Comparison of ENCODE assay signal across 10 mouse cellular contexts in the genomic region with DNA sequence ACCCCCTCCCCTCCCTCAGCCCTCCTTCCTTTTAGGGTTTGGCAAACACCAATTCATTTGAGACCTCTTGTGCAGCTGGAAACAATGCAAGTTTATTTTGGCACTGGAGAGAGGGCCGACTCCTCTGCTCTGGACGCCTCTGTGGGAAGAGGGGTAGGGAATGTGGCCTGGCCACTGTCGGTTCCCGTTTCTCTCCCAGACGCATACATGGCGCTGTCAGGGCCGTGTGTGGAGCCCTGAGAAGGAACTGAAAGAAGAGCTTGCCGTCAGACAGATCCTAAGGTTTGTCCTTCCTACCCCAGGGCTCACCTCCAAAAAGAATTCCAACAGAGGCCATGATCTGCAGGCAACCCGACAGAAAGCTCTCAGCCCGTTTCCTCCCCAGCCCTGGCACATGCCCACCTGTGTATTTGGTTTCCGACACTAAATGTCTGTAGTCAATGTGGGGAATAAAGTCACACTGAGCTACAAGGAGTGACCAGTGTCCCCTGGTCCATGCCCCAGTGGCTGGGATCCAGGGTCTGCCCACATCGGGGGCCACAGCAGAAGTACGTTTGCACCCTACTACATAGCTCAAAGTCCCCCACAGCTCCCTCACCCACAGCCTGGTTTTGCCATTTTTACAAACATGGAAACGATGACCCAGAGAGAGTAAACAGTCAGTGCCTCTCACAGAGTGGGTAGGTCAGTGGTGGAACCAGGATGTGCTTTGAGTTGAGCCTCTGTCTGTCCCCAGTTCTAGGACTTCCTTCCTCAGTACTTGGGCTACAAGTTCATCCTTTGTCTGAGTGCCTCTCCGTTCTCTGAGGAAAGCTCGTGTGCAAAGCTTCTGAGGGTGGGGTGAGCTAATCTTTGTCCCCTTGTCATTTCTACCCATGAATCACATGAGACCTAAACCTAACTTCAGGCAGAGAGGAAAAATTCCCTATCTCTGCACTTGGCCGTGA.
DNase-seq lines count a peak whose midpoint lies in the region; ATAC-seq and TF ChIP-seq lines count a peak whose summit lies in the region.
"Had no signal": no experiment of that assay in that cellular context is flagged by ENCODE, and none has a peak within 500 bp of the region (broad histone marks: within the 10 kb centered on the region; RNA-seq: fewer than 3 reads in every experiment).

No protein-coding gene starts in this region.

- H3K4me1 ChIP-seq in lung, adult 2 months (ENCODE audit: control insufficient read depth, insufficient read depth, low read length): peaks cover 8% of the 10 kb centered on the region
- peaks cover 54% of the 10 kb centered on the region for H3K4me1 ChIP-seq in heart, embryonic 13.5 days
- H3K4me1 ChIP-seq in stomach, postnatal 0 days (replicated peaks; ENCODE audit: control insufficient read depth, insufficient read depth): peaks cover 8% of the 10 kb centered on the region; the same call in 1 of the 2 replicates
- peaks cover 12% of the 10 kb centered on the region for H3K4me1 ChIP-seq in midbrain, embryonic 13.5 days (replicated peaks)
- H3K4me1 ChIP-seq in forebrain, embryonic 14.5 days (ENCODE audit: control insufficient read depth, insufficient read depth, low read length): no peaks in the 10 kb centered on the region

- 0 out of 2 replicates have a peak overlapping the region, but pooled peaks have one; percentile 1 for H3K4me2 ChIP-seq in heart, embryonic 13.5 days
- no peak overlapping the region; the same call in 1 of the 2 replicates for H3K4me2 ChIP-seq in stomach, postnatal 0 days (replicated peaks; ENCODE audit: low read depth)
- no peak overlapping the region for H3K4me2 ChIP-seq in midbrain, embryonic 13.5 days (replicated peaks)
- H3K4me2 ChIP-seq in forebrain, embryonic 14.5 days (ENCODE audit: low read length): no peak overlapping the region

- no peak for TF ChIP-seq EP300 in stomach, postnatal 0 days (optimal IDR thresholded peaks at IDR 0.05)

- H3K36me3 ChIP-seq in heart, embryonic 13.5 days: no peaks in the 10 kb centered on the region
- H3K36me3 ChIP-seq in stomach, postnatal 0 days (ENCODE audit: control insufficient read depth, insufficient read depth, low read length): no peaks in the 10 kb centered on the region
- H3K36me3 ChIP-seq in midbrain, embryonic 13.5 days: no peaks in the 10 kb centered on the region
- H3K36me3 ChIP-seq in forebrain, embryonic 14.5 days (ENCODE audit: control insufficient read depth, insufficient read depth, low read length): no peaks in the 10 kb centered on the region

- peak; percentile 32 to 46 for DNase-seq in lung, adult 18-20 months
- DNase-seq in lung, adult 2 months: no peak
- DNase-seq in kidney, postnatal 14 days: peak; percentile 61
- DNase-seq in stomach, postnatal 0 days (ENCODE audit: low spot score): no peak
- no peak for DNase-seq in layer of hippocampus, postnatal 36 days
- no peak for DNase-seq in forebrain, embryonic 14.5 days (ENCODE audit: low spot score)
- DNase-seq: spleen, adult 18-20 months had no signal

- TF ChIP-seq CTCF in lung, adult 2 months (IDR thresholded peaks at IDR 0.05; ENCODE audit: insufficient read depth, low read length): no peak
- TF ChIP-seq CTCF in stomach, postnatal 0 days (IDR thresholded peaks at IDR 0.05; ENCODE audit: low read depth): no peak

- H3K27ac ChIP-seq in heart, embryonic 13.5 days (replicated peaks): peak overlapping the region; percentile 69
- peak overlapping the region; percentile 3; the same call in 1 of the 2 replicates for H3K27ac ChIP-seq in stomach, postnatal 0 days (replicated peaks)
- no peak overlapping the region for H3K27ac ChIP-seq in midbrain, embryonic 13.5 days
- no peak overlapping the region for H3K27ac ChIP-seq in forebrain, embryonic 14.5 days (ENCODE audit: low read depth, low read length)

- H3K9ac ChIP-seq in heart, embryonic 13.5 days: peak overlapping the region; percentile 20; the same call in 1 of the 2 replicates
- peak overlapping the region; percentile 18; the same call in 1 of the 2 replicates for H3K9ac ChIP-seq in stomach, postnatal 0 days (ENCODE audit: low read length)
- H3K9ac ChIP-seq in midbrain, embryonic 13.5 days (replicated peaks): no peak overlapping the region
- H3K9ac ChIP-seq in forebrain, embryonic 14.5 days (ENCODE audit: low read length): no peak overlapping the region

- no peak for ATAC-seq in heart, embryonic 13.5 days (ENCODE audit: extremely low read depth, insufficient number of reproducible peaks, low FRiP score, low TSS enrichment)
- ATAC-seq in stomach, postnatal 0 days (ENCODE audit: low FRiP score, low TSS enrichment): no peak
- ATAC-seq in midbrain, embryonic 13.5 days: no peak
- no peak for ATAC-seq in forebrain, embryonic 14.5 days
- ATAC-seq: hindbrain, embryonic 16.5 days had no signal

- WGBS in lung, adult 2 months: 35% methylated on average over 17 of the region's 17 CpGs
- 46% methylated on average over 17 of the region's 17 CpGs for WGBS in heart, embryonic 13.5 days
- WGBS in stomach, postnatal 0 days: 42% methylated on average over 17 of the region's 17 CpGs
- WGBS in midbrain, embryonic 13.5 days: 80% methylated on average over 17 of the region's 17 CpGs
- 82% methylated on average over 17 of the region's 17 CpGs for WGBS in forebrain, embryonic 14.5 days

- peaks cover 8% of the 10 kb centered on the region; the same call in 1 of the 2 replicates for H3K9me3 ChIP-seq in heart, embryonic 13.5 days
- 0 out of 2 replicates have a peak, but pooled peaks cover 4% of the 10 kb centered on the region for H3K9me3 ChIP-seq in stomach, postnatal 0 days (ENCODE audit: control insufficient read depth, low read length)
- peaks cover 10% of the 10 kb centered on the region; the same call in 1 of the 2 replicates for H3K9me3 ChIP-seq in midbrain, embryonic 13.5 days
- H3K9me3 ChIP-seq in forebrain, embryonic 14.5 days (replicated peaks; ENCODE audit: control insufficient read depth, low read length): no peaks in the 10 kb centered on the region

- no peak overlapping the region for H3K4me3 ChIP-seq in lung, adult 2 months (replicated peaks; ENCODE audit: extremely low read depth, low read depth, low read length)
- no peak overlapping the region for H3K4me3 ChIP-seq in heart, embryonic 13.5 days
- no peak overlapping the region for H3K4me3 ChIP-seq in stomach, postnatal 0 days (ENCODE audit: low read depth, low read length)
- H3K4me3 ChIP-seq in midbrain, embryonic 13.5 days (replicated peaks): no peak overlapping the region
- no peak overlapping the region for H3K4me3 ChIP-seq in forebrain, embryonic 14.5 days (ENCODE audit: low read depth, low read length)

- H3K27me3 ChIP-seq in heart, embryonic 13.5 days (replicated peaks): no peaks in the 10 kb centered on the region
- H3K27me3 ChIP-seq in stomach, postnatal 0 days (ENCODE audit: control insufficient read depth, insufficient read depth, low read length): no peaks in the 10 kb centered on the region
- no peaks in the 10 kb centered on the region for H3K27me3 ChIP-seq in midbrain, embryonic 13.5 days
- H3K27me3 ChIP-seq in forebrain, embryonic 14.5 days (replicated peaks; ENCODE audit: control insufficient read depth, insufficient read depth, low read length): no peaks in the 10 kb centered on the region

- no peak for TF ChIP-seq POLR2A in lung, adult 2 months (IDR thresholded peaks at IDR 0.05; ENCODE audit: borderline replicate concordance, extremely low read depth, low read depth, low read length)

Comparison
In these comparisons a context has a peak if more than half of its experiments do, and no peak if none do; other contexts are left out.
1. DNase-seq: peak in lung, adult 18-20 months (2 of 2) and kidney, postnatal 14 days (single experiment); none in lung, adult 2 months (single experiment), stomach, postnatal 0 days (single experiment), layer of hippocampus, postnatal 36 days (0 of 2) and forebrain, embryonic 14.5 days (single experiment).
2. H3K27ac ChIP-seq: peak in heart, embryonic 13.5 days (single experiment) and stomach, postnatal 0 days (single experiment); none in midbrain, embryonic 13.5 days (single experiment) and forebrain, embryonic 14.5 days (single experiment).
3. H3K9ac ChIP-seq: peak in heart, embryonic 13.5 days (single experiment) and stomach, postnatal 0 days (single experiment); none in midbrain, embryonic 13.5 days (single experiment) and forebrain, embryonic 14.5 days (single experiment).